Mouse (Mus musculus) liver (tissue): ENCODE data around the gene March6.

Experiments
- DNase-seq: peaks from one replicate; pipeline ENCODE4 v3.0.0-alpha.2; 2020; ENCODE audit warnings: mixed read lengths

The March6 gene

DNA sequence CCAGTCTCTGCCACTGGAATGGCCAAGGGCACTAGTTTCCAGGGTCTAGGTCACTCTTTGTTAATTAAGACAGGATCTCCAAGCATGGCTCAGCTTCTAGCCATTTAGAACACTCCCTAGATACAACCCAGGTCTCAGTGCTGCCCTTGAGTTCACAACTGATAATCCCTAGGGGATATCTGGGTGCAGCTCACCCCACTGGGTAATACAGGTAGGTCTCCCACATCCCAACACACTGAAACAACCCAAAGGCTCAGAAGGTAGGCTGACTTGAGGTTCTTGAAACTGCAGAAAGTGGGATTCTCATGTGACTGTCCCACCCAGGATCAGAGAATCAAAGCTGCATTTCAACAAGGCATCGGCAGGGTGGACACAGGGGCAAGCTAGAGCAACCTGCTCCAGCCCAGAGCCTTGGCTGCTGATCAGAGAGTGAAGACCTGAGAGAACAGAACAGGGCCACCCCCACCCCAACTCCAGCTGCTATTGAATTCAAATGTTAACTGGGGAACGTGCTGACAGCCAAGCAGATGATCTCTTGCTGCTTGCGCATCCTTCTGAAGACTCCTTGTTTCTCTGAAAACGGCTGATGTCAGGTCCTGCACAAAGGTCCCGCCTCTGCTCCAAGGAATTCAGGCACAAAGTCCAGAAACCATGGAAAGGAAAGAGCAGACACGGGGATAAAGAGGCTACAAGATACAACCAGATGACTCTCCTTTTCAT lies 116.5 kb downstream of the March6 start:
- DNase-seq: no peak

GRCm38 (mm10) chr15:31413662-31414061 lies 117.2 kb downstream of the March6 start:
- DNase-seq: no peak

DNA sequence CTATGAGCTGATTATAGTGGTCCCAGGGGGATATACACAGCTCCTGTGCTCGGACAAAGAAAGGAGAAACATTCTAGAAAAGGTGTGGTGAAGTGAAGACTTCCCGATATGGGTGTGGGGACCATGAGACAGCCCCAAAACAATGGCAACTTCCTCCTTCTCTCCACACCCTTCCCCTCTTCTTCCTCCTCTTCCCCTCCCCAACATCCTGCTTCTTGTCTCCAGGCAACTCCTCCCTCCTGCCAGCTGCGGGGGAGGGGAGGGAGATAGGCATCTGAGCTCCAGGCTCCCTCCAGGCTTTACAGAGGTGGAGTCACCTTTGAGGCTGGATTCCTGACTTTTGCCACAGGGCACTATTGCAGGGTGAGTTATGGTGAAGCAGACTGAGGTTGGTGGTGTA lies 117.9 kb downstream of the March6 start:
- DNase-seq: no peak

DNA sequence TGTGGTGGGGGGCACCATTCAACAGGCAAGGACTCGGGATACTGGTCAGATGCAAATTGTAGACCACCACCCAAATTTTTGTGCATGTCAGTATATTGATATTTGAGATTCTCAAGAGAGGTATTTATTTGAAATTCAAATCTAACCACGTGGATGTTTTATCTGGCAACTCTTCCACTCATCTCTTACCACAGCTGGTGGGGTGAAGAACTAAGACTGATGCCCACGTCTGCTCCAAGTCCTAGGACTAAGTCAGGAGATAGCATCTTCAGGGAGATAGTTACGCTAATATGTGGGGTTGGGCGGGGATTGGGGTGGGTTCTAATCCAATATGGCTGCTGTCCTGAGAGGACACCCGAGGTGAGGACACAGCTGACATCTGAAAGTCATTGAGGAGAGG lies 118.4 kb downstream of the March6 start:
- DNase-seq: no peak

DNA sequence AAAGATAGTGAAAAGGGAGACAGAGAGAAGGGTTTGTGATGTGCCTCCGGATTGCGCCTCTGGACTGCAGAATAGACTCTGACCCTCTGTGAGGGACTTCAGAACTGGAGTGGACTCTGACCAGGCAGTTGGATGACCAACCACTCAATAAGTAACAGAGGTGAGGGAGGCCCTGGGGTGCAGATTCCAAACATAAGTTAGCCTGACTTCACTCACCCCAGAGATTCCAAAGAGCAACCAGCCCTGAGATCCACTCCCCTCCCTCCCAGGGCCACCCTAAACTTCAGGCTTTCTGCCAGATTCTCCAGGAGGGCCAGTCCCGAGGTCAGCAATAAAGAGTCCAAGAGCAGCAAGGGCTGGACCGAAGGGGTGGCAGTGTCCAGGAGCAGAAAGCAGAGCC lies 123.4 kb downstream of the March6 start:
- peak; percentile 29 for DNase-seq

GRCm38 (mm10) chr15:31406881-31407280 lies 124.0 kb downstream of the March6 start:
- DNase-seq: no peak
